Mouse (Mus musculus): ENCODE results near the gene Wipf1.

Gene Wipf1

DNA sequence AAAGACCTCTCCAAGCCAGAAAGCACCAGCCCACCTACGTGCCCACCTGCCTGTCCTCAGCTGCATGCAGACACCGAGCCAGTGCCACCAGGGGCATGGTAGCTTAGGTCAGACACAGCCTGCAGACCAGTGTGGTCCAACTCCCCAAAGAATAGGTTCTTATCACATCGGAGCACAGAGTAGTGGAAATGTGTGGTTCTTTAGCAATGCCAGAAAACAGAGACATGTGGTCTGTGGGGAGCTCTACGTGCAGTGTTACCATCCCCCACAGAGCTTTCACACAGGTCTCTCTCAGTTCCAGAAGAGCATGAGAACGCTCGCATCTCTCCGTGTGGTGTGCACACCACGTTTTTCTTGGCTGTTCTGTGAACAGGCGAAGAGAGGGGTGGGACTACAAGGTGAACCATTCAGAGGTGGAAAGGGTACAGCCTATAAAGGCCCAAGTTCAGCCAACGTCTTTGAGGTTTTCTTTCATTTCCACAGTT lies 59.3 kb downstream of the Wipf1 start:
- no peak for DNase-seq (ENCODE audit: extremely low read depth, low read depth, low spot score)

DNA sequence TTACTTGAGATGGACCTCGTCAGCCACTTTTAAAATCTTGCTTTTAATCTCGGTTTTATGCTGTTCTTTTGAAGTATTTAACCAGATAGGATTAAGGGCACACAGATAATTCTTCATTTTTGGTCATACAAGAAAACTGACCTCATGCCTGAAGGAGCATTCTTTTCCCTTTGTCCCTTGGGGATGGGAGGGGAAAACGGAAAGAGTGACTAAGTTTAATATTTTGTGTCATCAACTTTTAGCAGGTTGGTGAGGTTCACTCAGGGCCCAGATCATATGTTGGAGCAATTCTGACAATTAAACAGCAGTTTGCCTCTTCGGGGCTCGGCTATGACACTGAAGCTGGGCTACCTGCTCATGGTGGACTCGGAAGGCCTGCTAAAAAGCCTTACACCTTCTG lies 60.0 kb downstream of the Wipf1 start:
- DNase-seq (ENCODE audit: extremely low read depth, low read depth, low spot score) = no peak

DNA sequence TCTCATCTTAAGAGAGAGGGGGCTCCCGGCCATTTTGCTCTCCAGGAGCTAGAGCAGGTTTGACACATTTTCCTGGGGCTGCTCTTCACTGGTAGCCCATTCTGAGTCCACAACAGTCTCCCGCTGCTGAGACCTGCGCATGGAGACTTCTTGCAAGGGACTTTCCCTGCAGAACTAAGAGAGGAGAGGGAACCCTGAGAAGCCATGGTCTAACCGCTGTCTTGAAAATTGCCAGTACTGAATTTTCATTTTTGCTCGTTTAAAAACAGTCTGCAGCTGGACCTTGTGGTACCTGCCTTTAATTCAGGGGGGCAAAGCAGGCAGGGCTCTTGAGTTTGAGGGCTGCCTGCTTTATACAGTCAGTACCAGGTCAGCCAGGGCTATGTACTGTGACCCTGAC lies 60.5 kb downstream of the Wipf1 start:
- no peak for DNase-seq (ENCODE audit: extremely low read depth, low read depth, low spot score)

DNA sequence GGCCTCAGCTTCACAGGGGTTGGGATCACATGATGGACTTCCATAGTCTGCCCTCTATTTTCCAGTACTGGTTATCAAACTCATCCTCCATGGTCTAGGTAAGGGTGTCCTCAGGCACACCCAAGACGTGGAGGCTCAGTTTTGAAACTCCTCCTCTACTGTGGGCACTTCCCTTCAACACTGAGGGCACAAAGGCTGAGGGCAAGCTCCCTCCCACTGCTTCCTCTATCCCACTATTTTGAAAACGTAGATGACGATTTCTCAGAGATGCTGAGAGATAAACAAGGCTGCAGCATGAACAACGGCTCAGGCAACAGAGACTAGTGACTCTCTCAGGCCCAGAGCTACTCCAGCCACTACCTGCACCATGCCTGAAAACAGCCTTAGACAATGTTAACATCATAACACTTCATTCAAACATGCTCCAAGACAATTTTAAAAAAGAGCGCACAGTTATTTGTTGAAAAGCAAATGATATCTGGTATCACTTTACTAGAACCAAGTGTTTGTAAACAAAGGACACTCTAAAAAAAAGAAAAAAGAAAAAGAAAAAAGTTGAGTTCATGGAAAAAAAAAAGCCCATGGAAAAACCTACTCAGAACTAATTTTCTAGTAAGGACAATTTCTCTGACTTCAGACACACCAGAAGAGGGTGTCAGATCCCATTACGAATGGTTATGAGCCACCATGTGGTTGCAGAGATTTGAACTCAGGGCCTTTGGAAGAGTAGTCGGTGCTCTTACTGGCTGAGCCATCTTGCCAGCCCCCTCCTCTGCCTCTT lies 62.3 kb downstream of the Wipf1 start:
- DNase-seq (ENCODE audit: extremely low read depth, low read depth, low spot score) = no peak

DNA sequence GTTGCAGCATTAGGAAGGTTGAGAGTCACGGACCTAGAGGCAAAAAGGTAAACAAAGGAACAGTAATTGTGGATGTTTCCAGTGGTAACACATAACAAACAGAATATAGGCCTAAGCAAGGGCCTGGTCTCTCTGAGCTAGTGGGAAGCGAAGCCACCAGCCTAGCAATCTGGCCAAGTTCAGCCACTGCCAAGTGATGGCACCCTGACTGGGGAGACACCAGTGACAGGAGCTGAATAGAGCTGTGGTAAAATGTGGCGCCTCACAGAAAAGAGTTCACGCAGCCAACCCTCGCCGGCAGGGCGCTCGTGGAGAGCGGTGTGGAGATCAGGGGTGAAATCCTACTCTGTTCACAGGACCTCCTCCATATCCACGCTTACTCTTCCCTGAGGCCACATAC lies 63.1 kb downstream of the Wipf1 start:
- no peak for DNase-seq (ENCODE audit: extremely low read depth, low read depth, low spot score)

DNA sequence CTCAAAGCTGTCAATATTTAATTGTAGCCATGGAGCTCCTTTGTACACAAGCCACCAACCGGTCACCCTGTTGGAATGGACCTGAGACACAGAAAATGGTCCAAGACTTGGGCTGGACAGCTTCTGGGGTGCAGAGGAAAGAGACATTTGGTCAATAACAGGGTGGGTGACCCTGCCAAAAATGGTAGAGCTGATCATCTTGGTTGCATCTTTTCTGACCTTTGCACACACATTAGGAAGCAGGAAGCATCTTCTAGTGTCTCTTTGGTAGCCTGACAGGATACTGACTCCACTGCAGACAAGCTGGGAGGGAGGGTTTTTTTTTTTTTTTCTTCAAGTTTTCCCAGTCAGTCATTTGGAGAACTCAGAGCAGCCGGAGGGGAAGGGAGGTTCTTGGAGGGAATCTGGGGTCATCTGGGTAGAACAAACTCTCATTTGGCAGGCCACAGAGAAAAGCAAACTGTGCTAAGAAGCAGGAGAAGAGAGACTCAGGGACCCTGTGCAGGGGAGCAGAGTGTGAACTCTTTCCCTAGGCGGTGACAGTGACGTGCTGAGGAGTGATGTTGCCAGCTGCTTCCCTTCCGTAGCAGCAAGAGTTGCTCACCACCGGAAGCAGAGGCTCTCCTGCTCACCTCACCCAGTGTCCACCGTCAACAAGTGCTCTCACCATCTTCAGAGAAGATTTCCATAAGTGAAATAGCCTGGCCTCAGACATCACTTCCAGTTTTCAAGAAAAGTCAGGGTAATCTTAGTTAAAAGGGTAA lies 65.9 kb downstream of the Wipf1 start:
- DNase-seq (ENCODE audit: extremely low read depth, low read depth, low spot score) = no peak

DNA sequence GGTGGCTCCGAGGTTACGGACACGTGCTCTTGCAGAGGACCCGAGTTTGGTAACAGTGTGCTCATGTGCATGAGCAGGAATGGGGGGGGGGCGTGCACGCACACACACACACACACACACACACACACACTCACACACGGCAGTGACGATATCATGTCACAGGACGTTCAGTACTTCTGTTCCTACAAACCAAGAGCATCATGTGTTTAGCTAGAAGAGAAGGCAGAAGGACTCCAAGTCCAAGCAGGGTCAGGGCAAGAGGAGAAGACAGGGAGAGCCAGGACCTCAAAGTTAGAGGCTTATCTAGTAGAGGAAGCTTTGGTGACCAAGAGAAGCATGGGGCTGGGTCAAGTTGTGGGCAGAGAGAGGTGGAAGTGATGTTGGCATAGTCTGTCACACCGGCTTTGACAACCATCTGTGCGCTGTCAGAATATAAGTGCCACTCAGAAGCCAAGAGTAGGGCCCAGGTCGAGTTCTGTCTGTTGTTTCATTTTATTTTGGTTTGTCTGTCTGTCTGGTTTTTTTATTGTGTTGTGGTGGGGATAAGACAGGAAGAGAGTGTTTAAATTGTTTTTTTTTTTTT lies 66.7 kb downstream of the Wipf1 start:
- DNase-seq (ENCODE audit: extremely low read depth, low read depth, low spot score) = no peak

DNA sequence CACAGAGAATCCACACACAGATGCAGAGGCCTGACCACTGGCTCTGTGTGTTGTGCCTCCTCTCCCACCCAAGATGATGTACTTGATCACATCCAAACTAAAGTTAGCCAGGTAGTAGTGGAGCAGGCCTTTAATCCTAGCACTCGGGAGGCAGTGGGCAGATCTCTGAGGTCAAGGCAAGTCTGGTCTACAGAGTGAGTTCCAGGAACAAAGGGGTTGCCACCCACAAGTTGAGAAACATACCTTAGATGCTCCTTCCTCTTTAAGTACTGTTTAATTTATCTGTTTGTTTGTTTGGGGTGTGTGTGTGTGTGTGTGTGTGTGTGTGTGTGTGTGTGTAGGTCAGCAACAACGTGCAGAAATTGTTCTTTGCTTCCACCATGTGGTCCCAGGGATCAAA lies 67.3 kb downstream of the Wipf1 start:
- DNase-seq (ENCODE audit: extremely low read depth, low read depth, low spot score) = no peak

DNA sequence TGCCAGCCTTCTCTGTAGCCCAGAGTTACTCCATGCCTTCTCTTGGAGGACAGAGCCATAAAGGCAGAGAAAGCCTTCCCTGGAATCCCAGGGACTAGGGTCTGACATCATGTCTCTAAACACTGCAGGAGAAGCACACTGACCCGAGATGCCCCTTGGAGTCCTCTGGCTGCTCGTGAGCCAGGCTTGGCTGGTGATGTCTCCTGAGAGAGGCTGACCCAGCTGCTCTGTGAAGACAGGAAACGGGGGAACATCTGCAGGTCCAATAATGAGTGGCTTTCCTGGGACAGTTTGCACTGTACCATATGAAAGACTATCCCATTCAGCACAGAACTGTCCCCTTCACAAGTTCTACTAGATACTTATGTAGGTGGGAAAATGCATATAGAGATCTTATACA lies 69.4 kb downstream of the Wipf1 start:
- DNase-seq (ENCODE audit: extremely low read depth, low read depth, low spot score) = no peak

DNA sequence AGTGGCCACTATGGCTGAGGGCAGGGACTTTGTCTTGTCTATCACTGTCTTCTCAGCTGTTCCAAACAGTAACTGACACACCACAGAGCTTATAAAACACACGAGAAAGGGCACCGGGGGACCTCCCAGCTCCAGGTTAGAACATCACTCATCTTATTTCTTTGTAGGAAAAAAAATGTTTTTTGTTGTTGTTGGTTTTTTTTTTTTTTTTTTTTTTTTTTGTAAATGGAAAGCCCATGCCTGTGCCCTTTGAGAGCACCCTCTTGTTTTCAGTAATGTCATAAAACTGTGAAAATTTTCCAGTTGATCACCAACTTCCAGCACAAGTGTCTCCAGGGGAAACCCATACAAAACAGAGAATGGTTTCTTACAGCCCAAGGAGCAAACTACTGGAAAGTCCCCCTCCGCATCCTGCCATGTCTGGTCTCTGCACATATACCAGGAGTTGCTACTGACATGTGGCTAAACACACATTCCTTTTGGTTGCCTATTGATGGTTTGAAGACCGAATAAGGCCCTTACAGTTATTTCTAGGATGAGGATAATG lies 69.9 kb downstream of the Wipf1 start:
- DNase-seq (ENCODE audit: extremely low read depth, low read depth, low spot score) = no peak

DNA sequence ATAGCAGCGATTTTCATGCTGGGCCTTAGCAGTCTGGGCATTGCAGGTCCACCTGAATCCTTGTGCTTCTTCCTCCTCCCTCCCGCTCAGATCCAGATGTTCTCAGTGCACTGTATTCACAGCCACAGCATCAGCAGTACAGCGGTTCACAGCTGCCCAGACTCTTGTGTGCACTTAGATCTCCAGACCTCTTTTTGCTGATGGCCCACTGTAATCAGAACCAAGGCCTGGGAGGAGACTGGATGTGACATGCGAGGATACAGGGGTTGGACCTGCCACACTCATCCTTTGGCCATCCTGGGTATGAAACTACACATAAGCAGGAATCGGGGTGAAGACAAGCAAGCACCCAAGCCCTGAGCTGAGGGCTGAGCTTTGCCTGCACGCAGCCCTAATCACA lies 72.6 kb downstream of the Wipf1 start:
- no peak for DNase-seq (ENCODE audit: extremely low read depth, low read depth, low spot score)

DNA sequence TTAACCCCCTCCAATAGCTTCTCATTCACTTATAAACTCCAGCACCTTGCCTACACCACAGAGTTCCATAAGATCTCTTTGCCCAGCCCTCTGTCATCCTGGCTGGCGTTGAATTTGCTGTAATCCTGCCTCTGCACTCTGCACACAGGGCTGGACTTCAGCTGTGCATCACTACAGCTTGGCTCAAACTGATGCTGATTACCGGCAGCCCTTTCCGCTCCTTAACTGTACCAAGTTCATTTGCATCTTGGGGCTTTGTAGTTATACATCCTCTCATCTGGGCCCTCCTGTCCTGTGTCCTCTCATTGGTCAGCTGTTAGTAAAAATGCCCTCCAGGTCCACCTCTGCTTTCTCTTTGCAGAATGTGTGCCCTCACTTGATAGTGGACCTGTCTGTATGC lies 73.4 kb downstream of the Wipf1 start:
- DNase-seq (ENCODE audit: extremely low read depth, low read depth, low spot score) = no peak

DNA sequence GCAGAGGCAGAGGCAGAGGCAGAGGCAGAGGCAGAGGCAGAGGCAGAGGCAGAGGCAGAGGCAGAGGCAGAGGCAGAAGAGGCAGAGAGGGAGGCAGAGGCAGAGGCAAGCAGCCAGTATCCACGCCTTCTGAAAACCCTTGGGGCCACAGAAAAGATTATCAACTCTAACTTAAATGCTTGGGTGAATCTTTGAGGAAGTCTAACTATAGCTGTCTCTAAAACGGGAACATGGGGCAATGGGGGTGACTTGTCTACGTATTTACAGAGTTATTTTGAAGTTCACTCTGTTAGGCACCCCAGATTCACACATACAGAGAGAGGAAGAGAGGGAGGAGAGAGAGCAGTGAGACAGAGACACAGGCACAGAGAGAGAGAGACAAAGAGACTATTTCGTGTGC lies 74.0 kb downstream of the Wipf1 start:
- DNase-seq (ENCODE audit: extremely low read depth, low read depth, low spot score) = no peak

DNA sequence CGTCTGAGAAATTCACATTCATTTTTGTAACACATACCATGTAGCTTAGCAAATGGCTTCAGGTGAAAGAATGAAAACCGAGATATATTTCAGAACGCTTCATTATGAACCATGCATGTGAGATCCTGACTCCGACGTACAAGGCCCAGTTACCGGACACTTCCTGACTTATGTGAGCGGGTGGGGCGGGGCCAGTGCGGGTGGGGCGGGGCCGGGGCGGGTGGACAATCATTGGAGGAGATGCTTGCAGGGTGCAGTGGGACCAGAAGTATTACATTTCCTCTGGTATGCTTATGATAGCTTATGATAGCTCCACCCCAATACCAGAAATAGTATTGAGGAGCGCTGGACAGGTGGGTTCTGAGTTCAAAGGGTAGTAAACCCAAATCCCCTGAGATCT lies 74.9 kb downstream of the Wipf1 start:
- DNase-seq (ENCODE audit: extremely low read depth, low read depth, low spot score) = no peak

DNA sequence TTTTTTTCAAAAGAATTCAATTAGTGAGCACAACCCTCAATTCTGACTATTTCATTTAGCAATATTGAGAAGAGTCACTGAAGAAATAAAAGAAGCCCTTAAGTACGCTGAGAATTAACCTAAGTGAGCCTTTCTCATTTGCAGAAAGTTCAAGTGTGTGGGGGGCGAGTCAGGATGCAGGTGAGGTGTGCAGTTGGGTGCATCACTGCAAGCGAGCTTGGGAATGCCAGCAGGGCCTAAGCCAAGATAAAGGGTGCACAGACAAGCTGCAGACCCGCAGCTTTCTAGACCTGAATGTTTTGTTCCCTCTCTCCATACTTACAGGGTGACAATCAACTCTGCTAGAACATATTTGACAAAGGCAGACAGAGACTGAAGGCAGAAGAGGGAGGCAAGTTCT lies 75.3 kb downstream of the Wipf1 start:
- DNase-seq (ENCODE audit: extremely low read depth, low read depth, low spot score) = no peak

DNA sequence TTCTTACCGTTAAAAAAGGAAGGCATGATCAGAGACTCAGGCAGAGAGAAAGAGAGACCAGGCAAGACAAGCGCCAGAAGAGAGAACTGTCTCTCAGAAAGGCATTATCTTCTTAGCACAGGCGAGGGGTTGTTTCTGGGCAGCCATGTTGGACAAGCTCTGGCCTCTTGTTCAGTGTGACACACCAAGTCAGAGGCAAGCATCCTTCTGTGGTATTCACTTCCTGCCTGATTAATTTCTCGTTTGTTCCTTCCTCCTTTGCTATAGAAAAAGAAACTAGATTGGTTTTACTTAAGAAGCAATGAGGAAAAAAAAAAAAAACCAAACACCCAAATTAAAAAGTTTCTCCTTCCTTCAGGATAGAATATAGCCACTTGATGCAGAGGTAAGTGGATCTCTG lies 75.8 kb downstream of the Wipf1 start:
- DNase-seq (ENCODE audit: extremely low read depth, low read depth, low spot score) = no peak

DNA sequence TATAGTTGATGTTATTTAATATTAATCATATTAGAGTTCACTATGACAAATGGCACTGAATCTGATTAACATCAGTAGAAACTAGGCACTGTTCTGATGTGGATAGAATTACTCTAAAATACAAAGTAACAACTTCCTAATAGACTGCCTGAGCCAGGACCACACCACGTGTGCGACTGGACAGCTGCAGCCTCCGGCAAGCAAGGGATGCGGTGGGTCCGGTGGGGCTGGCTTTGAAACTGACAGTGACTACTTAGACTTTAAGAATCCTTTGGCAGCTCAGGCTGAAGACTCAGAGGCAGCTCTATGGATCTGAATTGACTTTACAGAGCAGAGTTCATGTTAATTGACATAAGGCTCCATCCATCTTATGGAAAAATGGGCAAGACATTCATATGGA lies 76.4 kb downstream of the Wipf1 start:
- no peak for DNase-seq (ENCODE audit: extremely low read depth, low read depth, low spot score)

DNA sequence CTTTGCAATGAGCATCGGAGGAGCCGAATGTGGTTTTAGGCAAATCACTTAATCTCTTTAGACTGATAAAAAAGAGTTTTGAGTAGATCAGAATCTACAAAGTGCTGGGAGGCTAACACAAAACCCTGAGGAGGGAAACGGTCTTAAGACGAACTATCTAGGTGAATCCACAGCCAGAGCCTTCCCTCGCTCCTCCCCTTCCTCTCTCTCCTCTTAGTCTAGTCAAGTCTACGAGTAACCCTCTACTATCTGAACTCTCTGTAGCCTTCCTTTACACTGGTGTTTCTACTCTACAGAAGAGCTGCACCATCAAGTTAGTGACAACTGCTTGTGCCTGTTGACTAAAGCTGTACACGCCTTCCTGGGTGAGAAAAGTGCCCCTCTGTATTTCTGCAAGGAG lies 77.0 kb downstream of the Wipf1 start:
- DNase-seq (ENCODE audit: extremely low read depth, low read depth, low spot score) = no peak

DNA sequence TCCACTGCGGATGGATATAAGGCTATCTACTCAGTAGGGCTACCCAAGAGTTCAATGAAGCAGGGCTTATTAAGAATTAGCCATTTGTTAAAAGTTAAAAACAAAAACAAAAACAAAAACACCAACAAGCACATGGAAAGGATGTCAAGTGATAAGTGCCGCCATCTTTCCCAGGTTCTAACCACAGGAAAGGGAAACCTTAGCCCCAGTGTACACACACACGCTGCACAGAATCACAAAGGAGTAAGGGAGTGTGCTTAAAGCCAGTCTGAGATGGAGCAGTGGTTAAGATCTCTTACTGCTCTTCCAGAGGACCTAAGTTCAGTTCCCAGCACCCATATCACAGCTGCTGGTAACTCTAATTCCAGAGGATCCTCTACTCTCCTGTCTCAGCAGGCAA lies 78.0 kb downstream of the Wipf1 start:
- no peak for DNase-seq (ENCODE audit: extremely low read depth, low read depth, low spot score)

DNA sequence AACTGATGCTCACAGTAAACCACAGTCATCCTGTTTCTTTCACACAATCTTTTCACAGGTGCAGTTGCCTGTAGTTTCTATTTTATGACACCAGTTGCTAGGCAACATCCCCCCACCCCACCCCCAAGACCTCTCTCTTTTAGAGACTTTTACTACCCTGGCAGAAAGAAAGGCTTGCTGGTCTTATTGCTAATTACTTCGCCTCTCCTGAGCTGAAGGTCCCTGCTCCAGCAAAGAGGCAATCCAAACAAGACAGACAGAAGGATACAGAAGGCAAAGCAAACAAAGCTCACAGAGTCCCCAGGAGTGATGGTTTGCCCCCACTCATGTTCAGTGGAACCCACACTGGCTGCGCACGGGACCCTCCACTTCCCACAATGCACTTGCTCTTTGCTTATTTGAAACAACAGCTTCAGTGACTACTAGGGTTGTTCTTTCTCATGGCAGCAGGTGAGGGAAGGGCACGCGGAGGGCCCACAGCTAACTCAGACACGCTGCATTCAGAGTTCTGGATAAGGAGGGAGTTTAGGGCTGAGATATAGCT lies 79.3 kb downstream of the Wipf1 start:
- no peak for DNase-seq (ENCODE audit: extremely low read depth, low read depth, low spot score)

DNA sequence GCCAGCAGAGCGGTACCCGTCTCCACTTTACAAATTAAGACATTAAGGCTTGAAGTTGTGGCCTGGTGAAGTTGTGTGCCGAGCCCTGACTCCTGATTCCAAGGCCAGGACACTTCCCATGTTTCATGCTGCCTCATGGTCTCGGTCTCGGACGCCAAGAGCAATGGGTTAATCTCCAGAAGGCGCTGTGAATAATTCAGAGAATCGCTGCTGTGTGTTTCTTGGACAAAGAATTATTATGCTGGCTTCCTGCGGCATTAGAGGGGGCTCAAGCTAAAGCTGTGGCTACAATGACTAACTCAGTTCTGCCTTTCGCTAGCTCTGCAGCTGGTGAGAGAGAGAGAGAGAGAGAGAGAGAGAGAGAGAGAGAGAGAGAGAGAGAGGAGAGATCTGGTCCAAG lies 85.5 kb downstream of the Wipf1 start:
- no peak for DNase-seq (ENCODE audit: extremely low read depth, low read depth, low spot score)

DNA sequence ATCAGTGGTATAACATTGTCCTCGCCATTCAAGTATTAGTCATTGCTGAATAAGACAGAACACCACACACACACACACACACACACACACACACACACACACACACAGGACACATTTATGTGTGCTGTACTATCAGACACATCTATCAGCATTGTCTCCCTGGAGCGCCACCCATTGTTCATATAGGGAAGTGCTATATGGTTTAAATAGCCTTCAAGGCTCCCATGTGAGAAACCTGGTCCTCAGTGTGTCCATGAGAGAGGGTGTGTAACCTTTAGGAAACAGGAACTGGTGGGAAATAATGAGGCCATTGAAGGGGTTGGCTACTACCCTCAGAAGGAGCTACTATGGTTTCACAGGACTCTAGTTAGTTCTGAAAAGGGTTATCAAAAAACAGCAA lies 87.5 kb downstream of the Wipf1 start:
- no peak for DNase-seq (ENCODE audit: extremely low read depth, low read depth, low spot score)
